Mouse (Mus musculus): ENCODE measurements around the gene Abhd17b.

- peak; percentile 55; the same call in 1 of the 2 replicates for TF ChIP-seq POLR2A (IDR thresholded peaks at IDR 0.05; ENCODE audit: borderline replicate concordance, control insufficient read depth, low read depth, low read length)
- no peak for TF ChIP-seq CTCF (IDR thresholded peaks at IDR 0.05; ENCODE audit: control insufficient read depth, insufficient read depth, low read length)
These were observed 457 bp upstream of the Abhd17b start, which contains the start of gene 1110059E24Rik for GRCm38 (mm10) chr19:21652285-21653171.

All from bone marrow, adult 2 months (tissue).